Mouse (Mus musculus) lung, adult 2 months (tissue): Measurements from ENCODE around the gene Plxna1.
A peak's percentile ranks its signal among the peaks of the same experiment; 100 is the strongest.

Experiments used
- CTCF ChIP-seq: fragments of 200-500 bp; IDR thresholded peaks from 2 replicates; pipeline ENCODE4 v1.5.1; 2011; ENCODE audit warnings: mild to moderate bottlenecking, low read length, control low read depth; ENCODE audit not compliant: insufficient read depth
- POLR2A ChIP-seq: fragments of 200-500 bp; IDR thresholded peaks from 2 replicates; pipeline ENCODE4 v1.6.1; 2011; ENCODE audit warnings: low read depth, mild to moderate bottlenecking, control low read depth, low read length, borderline replicate concordance; ENCODE audit errors: extremely low read depth

DNA sequence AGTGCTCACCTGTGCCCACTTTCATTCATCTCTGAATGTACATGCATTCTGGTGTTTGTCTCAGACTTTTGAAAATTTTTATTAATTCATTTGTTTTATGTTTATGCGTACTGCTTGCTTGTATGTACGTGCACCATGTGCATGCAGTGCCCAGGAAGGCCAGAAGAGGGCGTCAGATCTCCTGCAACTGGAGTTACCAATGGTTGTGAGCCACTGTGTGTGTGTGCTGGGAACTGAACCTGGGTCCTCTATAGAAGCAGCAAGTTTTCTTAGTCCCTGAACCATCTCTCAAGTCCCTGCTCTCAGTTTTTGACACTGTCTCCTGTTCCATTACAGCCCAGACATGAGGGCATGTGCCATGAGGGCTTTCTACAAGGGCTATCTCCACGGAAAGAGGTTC is 79.3 kb downstream of the Plxna1 start:
- TF ChIP-seq CTCF (peak; percentile 18; the same call in 1 of the 2 replicates), POLR2A (no peak)
